Mouse (Mus musculus) cerebellum, adult 2 months (tissue): ENCODE results near the gene Gm17018.

Experiments
- CTCF ChIP-seq: fragments of 200-500 bp; IDR thresholded peaks from 2 replicates; pipeline ENCODE4 v1.5.1; 2011; ENCODE audit warnings: low read depth, mild to moderate bottlenecking, control low read depth, low read length, moderate library complexity, borderline replicate concordance; ENCODE audit not compliant: insufficient read depth
- POLR2A ChIP-seq: fragments of 200-500 bp; IDR thresholded peaks from 2 replicates; pipeline ENCODE4 v1.6.1; 2011; ENCODE audit warnings: low read length, control low read depth, borderline replicate concordance; ENCODE audit not compliant: insufficient read depth

DNA sequence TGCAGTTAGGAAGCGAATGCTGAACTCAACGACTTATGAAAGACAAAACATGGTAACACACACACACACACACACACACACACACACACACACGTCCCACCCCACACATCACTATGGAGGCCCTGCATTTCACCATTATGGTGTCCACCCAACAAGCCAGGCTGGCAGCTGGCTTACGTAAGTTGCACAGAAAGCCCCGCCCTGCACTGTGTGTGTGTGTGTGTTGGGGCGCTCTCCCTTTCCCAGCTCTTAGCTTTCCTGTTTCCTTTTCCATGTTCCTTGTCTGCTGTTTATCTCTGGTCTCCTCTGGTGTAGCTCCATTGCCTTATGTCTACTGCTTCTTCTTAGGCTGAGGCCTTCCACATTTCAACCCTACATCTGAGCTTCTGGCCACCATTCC, 57.8 kb downstream of the Gm17018 start:
- TF ChIP-seq POLR2A = no peak
- TF ChIP-seq CTCF = no peak
